Mouse (Mus musculus): ENCODE measurements at regions not wholly inside any gene's neighbourhood (a gene's known extent, or its start where the extent isn't known, plus 50 kb on each side); places are given as distances from the start of the nearest gene placed in this dataset.

DNA sequence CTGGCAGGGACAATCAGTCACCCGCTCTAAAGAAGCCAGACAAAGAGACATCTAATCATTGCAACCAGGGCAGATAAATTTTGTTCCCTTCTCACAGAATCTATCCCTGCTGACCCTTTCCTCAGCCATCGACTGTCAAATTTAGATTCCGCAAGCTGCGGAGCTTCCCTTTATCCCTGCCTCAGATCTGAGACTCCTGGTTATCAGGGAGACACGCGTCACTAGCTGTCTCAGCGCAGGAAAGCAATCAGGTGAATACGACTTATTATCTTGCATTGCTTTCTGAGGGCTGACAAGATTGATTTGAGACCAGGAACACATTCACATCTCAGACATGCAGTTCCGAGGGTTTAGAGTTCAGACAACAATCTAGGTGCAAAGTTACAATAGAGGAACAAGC is 618.3 kb downstream of the Nedd1 start:
- in situ Hi-C loops (cut with MboI; ENCODE audit: low sequenced_read_pairs in 2 of 2, unreplicated experiment in 2 of 2), result no loop called here
- Histone ChIP-seq H3K27ac (ENCODE audit: insufficient read depth, low read depth, low read length, poor library complexity, severe bottlenecking) (no peak overlapping the region), H3K4me3 (ENCODE audit: insufficient read depth in 1 of 2, low read depth in 1 of 2, low read length in 2 of 2, poor library complexity in 1 of 2, severe bottlenecking in 1 of 2) (no peak overlapping the region), H3K9me3 (ENCODE audit: control insufficient read depth, insufficient read depth, low read depth, low read length) (no peaks in the 10 kb centered on the region), H3K4me1 (ENCODE audit: control insufficient read depth in 2 of 2, insufficient read depth in 2 of 2, low read length in 2 of 2, poor library complexity in 1 of 2) (no peaks in the 10 kb centered on the region), H3K36me3 (ENCODE audit: control insufficient read depth, insufficient read depth, low read length, poor library complexity, severe bottlenecking) (no peaks in the 10 kb centered on the region), H3K9ac (ENCODE audit: insufficient read depth, low read depth, low read length, poor library complexity, severe bottlenecking) (no peak overlapping the region)
- no peak for DNase-seq (ENCODE audit: low read depth, low spot score)
- no peak for TF ChIP-seq MAFK (IDR thresholded peaks at IDR 0.05; ENCODE audit: insufficient read depth, low read depth, low read length)
- TF ChIP-seq ZC3H11A (IDR thresholded peaks at IDR 0.05; ENCODE audit: borderline replicate concordance, low read depth, low read length), result no peak
- TF ChIP-seq HCFC1 (IDR thresholded peaks at IDR 0.05; ENCODE audit: borderline replicate concordance, insufficient read depth, low read length), result no peak
- no peak for TF ChIP-seq CHD2 (IDR thresholded peaks at IDR 0.05; ENCODE audit: low read depth, low read length)

DNA sequence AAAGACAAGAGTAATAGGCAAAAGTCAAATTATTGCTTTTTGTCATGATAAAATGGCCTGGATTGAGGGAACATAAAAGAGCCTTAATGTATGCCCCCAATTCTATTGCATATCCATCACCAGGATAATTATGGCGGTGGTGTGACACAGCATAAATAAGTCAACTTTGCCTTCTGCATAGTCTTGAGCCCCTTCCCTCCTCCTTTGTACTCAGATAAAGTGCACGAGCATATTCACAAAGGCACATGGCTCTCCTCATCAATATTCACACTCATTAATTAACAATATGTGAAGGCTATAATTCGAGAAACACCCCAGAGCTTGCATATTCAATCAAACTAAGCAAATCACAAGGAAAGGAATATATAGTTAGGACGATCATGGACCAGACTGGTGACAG is 619.5 kb downstream of the Nedd1 start:
- Histone ChIP-seq H3K9me3 (ENCODE audit: control insufficient read depth, insufficient read depth, low read depth, low read length) (no peaks in the 10 kb centered on the region), H3K9ac (ENCODE audit: insufficient read depth, low read depth, low read length, poor library complexity, severe bottlenecking) (no peak overlapping the region), H3K4me1 (ENCODE audit: control insufficient read depth in 2 of 2, insufficient read depth in 2 of 2, low read length in 2 of 2, poor library complexity in 1 of 2) (no peaks in the 10 kb centered on the region), H3K27ac (ENCODE audit: insufficient read depth, low read depth, low read length, poor library complexity, severe bottlenecking) (no peak overlapping the region), H3K4me3 (ENCODE audit: insufficient read depth in 1 of 2, low read depth in 1 of 2, low read length in 2 of 2, poor library complexity in 1 of 2, severe bottlenecking in 1 of 2) (no peak overlapping the region), H3K36me3 (ENCODE audit: control insufficient read depth, insufficient read depth, low read length, poor library complexity, severe bottlenecking) (no peaks in the 10 kb centered on the region)
- TF ChIP-seq HCFC1 (IDR thresholded peaks at IDR 0.05; ENCODE audit: borderline replicate concordance, insufficient read depth, low read length), result no peak
- no peak for TF ChIP-seq ZNF384 (IDR thresholded peaks at IDR 0.05; ENCODE audit: low read depth, low read length)
- TF ChIP-seq CHD2 (IDR thresholded peaks at IDR 0.05; ENCODE audit: low read depth, low read length), result no peak
- no peak for TF ChIP-seq MAFK (IDR thresholded peaks at IDR 0.05; ENCODE audit: insufficient read depth, low read depth, low read length)
- TF ChIP-seq ZC3H11A (IDR thresholded peaks at IDR 0.05; ENCODE audit: borderline replicate concordance, low read depth, low read length), result no peak
- no peak for DNase-seq (ENCODE audit: low read depth, low spot score)
- in situ Hi-C loops (cut with MboI; ENCODE audit: low sequenced_read_pairs in 2 of 2, unreplicated experiment in 2 of 2), result no loop called here

DNA sequence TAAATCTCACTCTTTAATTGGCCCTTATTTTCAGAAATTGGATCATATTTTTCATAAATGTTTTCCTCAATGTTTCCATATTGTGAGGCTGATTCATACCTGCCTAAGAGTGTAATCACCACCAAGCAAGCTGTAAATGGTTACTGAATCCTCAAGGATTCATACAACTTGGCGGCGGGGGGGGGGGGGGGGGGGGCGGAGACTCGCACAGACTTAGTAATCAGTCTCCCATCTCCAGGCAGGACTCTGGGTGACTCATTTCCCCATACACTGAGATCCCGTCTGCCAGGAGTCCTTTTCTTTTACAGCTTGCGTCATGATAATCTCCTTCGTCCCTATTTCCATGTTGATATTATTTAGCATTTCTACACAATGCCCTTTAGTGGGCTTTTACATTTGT is 624.7 kb downstream of the Nedd1 start:
- TF ChIP-seq MAFK (IDR thresholded peaks at IDR 0.05; ENCODE audit: insufficient read depth, low read depth, low read length), result no peak
- H3K9me3 ChIP-seq (ENCODE audit: control insufficient read depth, insufficient read depth, low read depth, low read length), result no peaks in the 10 kb centered on the region
- H3K4me3 ChIP-seq (ENCODE audit: insufficient read depth in 1 of 2, low read depth in 1 of 2, low read length in 2 of 2, poor library complexity in 1 of 2, severe bottlenecking in 1 of 2), result no peak overlapping the region
- no peak for DNase-seq (ENCODE audit: low read depth, low spot score)
- in situ Hi-C loops (cut with MboI; ENCODE audit: low sequenced_read_pairs in 2 of 2, unreplicated experiment in 2 of 2), result no loop called here
- H3K36me3 ChIP-seq (ENCODE audit: control insufficient read depth, insufficient read depth, low read length, poor library complexity, severe bottlenecking), result no peaks in the 10 kb centered on the region
- no peaks in the 10 kb centered on the region for H3K4me1 ChIP-seq (ENCODE audit: control insufficient read depth in 2 of 2, insufficient read depth in 2 of 2, low read length in 2 of 2, poor library complexity in 1 of 2)
- no peak overlapping the region for H3K9ac ChIP-seq (ENCODE audit: insufficient read depth, low read depth, low read length, poor library complexity, severe bottlenecking)
- no peak overlapping the region for H3K27ac ChIP-seq (ENCODE audit: insufficient read depth, low read depth, low read length, poor library complexity, severe bottlenecking)

DNA sequence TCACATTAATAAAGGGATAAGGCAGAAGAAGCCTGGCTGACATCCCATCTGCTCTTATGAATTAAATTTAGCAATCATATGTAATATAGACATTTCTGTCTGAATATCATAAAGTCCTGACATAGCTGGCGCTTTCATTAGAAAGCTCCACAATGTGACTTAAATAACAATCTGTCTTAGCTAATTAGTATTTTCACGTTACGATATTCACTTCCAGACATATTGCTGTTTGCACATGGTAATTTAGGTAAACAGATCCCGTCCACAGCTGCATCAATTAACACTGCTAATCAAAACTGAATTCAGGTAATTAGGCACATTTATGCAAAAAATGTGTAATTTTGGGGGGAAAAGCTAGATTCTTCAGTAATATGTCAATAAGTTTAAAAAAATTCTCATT is 625.1 kb downstream of the Nedd1 start:
- DNase-seq (ENCODE audit: low read depth, low spot score), result no peak
- Histone ChIP-seq H3K4me1 (ENCODE audit: control insufficient read depth in 2 of 2, insufficient read depth in 2 of 2, low read length in 2 of 2, poor library complexity in 1 of 2) (no peaks in the 10 kb centered on the region), H3K9ac (ENCODE audit: insufficient read depth, low read depth, low read length, poor library complexity, severe bottlenecking) (no peak overlapping the region), H3K27ac (ENCODE audit: insufficient read depth, low read depth, low read length, poor library complexity, severe bottlenecking) (no peak overlapping the region), H3K4me3 (ENCODE audit: insufficient read depth in 1 of 2, low read depth in 1 of 2, low read length in 2 of 2, poor library complexity in 1 of 2, severe bottlenecking in 1 of 2) (no peak overlapping the region), H3K9me3 (ENCODE audit: control insufficient read depth, insufficient read depth, low read depth, low read length) (no peaks in the 10 kb centered on the region), H3K36me3 (ENCODE audit: control insufficient read depth, insufficient read depth, low read length, poor library complexity, severe bottlenecking) (no peaks in the 10 kb centered on the region)
- TF ChIP-seq ZNF384 (IDR thresholded peaks at IDR 0.05; ENCODE audit: low read depth, low read length) (no peak), HCFC1 (IDR thresholded peaks at IDR 0.05; ENCODE audit: borderline replicate concordance, insufficient read depth, low read length) (no peak), MAFK (IDR thresholded peaks at IDR 0.05; ENCODE audit: insufficient read depth, low read depth, low read length) (no peak), ZC3H11A (IDR thresholded peaks at IDR 0.05; ENCODE audit: borderline replicate concordance, low read depth, low read length) (no peak), CHD2 (IDR thresholded peaks at IDR 0.05; ENCODE audit: low read depth, low read length) (no peak)
- in situ Hi-C loops (cut with MboI; ENCODE audit: low sequenced_read_pairs in 2 of 2, unreplicated experiment in 2 of 2), result no loop called here

DNA sequence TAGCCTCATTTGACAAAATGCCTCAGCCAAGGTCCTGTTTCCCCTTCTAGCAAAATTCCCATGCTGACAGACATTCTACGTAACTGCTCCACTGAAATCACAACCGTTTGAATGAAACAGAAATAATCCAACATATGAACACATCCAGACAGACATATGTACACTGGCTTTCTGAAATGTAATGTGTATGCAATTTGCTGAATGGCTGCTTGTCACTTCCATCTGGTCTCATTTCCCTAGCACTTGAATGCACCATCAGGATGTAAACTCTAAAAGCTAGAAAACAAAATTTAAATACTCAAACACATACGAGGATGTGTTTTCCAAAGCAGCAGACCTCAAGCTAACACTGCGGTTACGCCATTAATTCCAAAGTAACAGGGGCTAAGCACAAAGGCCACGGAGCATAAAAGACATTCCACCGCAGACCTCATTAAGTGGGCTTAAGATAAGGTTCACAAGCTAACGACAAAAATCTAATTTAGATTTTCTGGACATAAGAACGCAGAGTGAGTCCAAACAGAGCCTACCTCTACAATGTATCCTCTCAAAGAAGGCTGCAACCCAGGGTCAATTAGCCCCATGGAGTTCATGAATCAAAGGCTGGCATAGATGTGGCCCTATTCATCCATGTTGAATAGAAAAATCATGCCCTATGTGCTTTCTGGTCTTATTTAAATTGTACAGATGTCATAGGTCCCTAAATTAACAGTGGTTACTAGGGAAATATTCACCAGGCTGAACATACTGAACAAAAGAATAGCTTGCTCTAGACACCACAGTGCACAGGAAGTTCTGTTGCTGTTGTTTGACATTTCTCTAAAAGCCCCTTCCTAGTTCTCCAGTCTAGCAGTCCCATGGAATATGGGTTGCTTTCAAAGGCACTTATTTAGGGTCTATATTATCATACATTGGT is 630.5 kb downstream of the Nedd1 start:
- DNase-seq (ENCODE audit: low read depth, low spot score), result no peak

More for the DNA sequence above, 630.5 kb downstream of the Nedd1 start:
- no peak overlapping the region for H3K4me3 ChIP-seq (ENCODE audit: insufficient read depth in 1 of 2, low read depth in 1 of 2, low read length in 2 of 2, poor library complexity in 1 of 2, severe bottlenecking in 1 of 2)
- in situ Hi-C loops (cut with MboI; ENCODE audit: low sequenced_read_pairs in 2 of 2, unreplicated experiment in 2 of 2), result no loop called here
- no peaks in the 10 kb centered on the region for H3K4me1 ChIP-seq (ENCODE audit: control insufficient read depth in 2 of 2, insufficient read depth in 2 of 2, low read length in 2 of 2, poor library complexity in 1 of 2)
- H3K27ac ChIP-seq (ENCODE audit: insufficient read depth, low read depth, low read length, poor library complexity, severe bottlenecking), result no peak overlapping the region
- H3K36me3 ChIP-seq (ENCODE audit: control insufficient read depth, insufficient read depth, low read length, poor library complexity, severe bottlenecking), result no peaks in the 10 kb centered on the region
- no peaks in the 10 kb centered on the region for H3K9me3 ChIP-seq (ENCODE audit: control insufficient read depth, insufficient read depth, low read depth, low read length)
- no peak for TF ChIP-seq ZC3H11A (IDR thresholded peaks at IDR 0.05; ENCODE audit: borderline replicate concordance, low read depth, low read length)
- no peak for TF ChIP-seq HCFC1 (IDR thresholded peaks at IDR 0.05; ENCODE audit: borderline replicate concordance, insufficient read depth, low read length)
- TF ChIP-seq MAFK (IDR thresholded peaks at IDR 0.05; ENCODE audit: insufficient read depth, low read depth, low read length), result no peak
- TF ChIP-seq ZNF384 (IDR thresholded peaks at IDR 0.05; ENCODE audit: low read depth, low read length), result no peak
- no peak for TF ChIP-seq CHD2 (IDR thresholded peaks at IDR 0.05; ENCODE audit: low read depth, low read length)
- H3K9ac ChIP-seq (ENCODE audit: insufficient read depth, low read depth, low read length, poor library complexity, severe bottlenecking), result no peak overlapping the region

Data from ES-E14 (cell line).